Mouse (Mus musculus) small intestine, adult 2 months (tissue): ENCODE results near the gene Robo1.

Experiments used
- CTCF ChIP-seq: fragments of 200-500 bp; IDR thresholded peaks from 2 replicates; pipeline ENCODE4 v1.5.1; 2012; ENCODE audit warnings: low read depth, mild to moderate bottlenecking, control low read depth, inconsistent platforms, low read length, moderate library complexity, mixed read lengths; ENCODE audit not compliant: insufficient replicate concordance, insufficient read length; ENCODE audit errors: extremely low read depth
- POLR2A ChIP-seq: fragments of 200-500 bp; IDR thresholded peaks from 2 replicates; pipeline ENCODE4 v1.6.1; 2012; ENCODE audit warnings: low read depth, mild to moderate bottlenecking, control low read depth, inconsistent platforms, low read length, moderate library complexity

DNA sequence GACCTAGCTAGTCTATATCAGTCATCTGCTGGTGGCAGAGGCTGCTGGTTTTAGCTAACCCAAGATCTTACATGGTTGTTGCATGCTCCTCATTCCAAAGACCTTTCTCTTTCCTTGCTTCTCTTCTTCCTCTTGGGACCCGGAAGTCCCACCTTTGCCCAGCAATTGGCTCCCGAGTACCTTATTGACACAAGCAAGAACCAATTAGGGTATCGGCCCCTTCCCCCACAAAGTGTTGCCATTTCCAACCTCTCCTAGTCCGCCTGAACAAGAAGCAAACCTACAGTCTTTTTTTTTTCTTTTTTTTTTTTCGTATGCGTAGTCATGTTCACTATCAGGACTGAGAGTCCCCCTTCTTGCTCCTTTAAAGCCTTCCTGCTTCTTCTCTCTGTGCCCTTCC, 478.0 kb downstream of the Robo1 start:
- no peak for TF ChIP-seq CTCF
- TF ChIP-seq POLR2A, result no peak
